Mouse (Mus musculus) brain, embryonic 14.5 days (tissue): ENCODE results near the gene Ptbp3.

ENCODE experiments used
- CTCF ChIP-seq: fragments of 200-500 bp; IDR thresholded peaks from 2 replicates; pipeline ENCODE4 v1.5.1; 2012; ENCODE audit warnings: inconsistent platforms, mild to moderate bottlenecking, moderate library complexity, borderline replicate concordance; ENCODE audit not compliant: insufficient read depth, insufficient read length; ENCODE audit errors: extremely low read depth
- POLR2A ChIP-seq: fragments of 200-500 bp; IDR thresholded peaks from 2 replicates; pipeline ENCODE4 v1.6.1; 2012; ENCODE audit warnings: mild to moderate bottlenecking, inconsistent platforms, borderline replicate concordance; ENCODE audit not compliant: poor library complexity, insufficient read depth, insufficient read length, severe bottlenecking; ENCODE audit errors: extremely low read depth

DNA sequence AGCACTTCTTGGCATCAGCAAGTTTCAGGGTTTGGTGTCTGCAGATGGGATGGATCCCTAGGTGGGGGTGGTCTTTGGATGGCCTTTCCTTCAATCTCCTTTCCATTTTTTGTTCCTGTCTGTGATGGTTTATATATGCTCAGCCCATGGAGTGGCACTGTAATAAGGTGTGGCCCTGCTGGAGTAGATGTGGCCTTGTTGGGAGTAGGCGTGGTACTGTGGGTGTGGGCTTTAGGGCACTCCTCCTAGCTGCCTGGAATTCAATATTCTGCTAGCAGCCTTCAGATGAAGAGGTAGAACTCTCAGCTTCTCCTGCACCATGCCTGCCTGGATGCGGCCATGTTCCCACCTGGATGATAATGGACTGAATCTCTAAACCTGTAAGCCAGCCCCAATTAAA lies 39.6 kb downstream of the Ptbp3 start:
- no peak for TF ChIP-seq CTCF
- TF ChIP-seq POLR2A = no peak
